24 mouse cellular contexts compared by ENCODE assay signal in genomic region chr11:27081188-27081587, GRCm38 (mm10).
DNase-seq lines count a peak whose midpoint lies in the region; ATAC-seq and TF ChIP-seq lines count a peak whose summit lies in the region.
"Had no signal": no experiment of that assay in that cellular context is flagged by ENCODE, and none has a peak within 500 bp of the region (broad histone marks: within the 10 kb centered on the region; RNA-seq: fewer than 3 reads in every experiment).

No protein-coding gene starts in this region.

- in situ Hi-C loops in CH12.LX (cut with MboI; ENCODE audit: low pct_ligation_motif_present, low pct_unique_long_range_greater_than_20kb, low sequenced_read_pairs): no loop called here

- no peak overlapping the region for H3K4me2 ChIP-seq in CH12.LX (ENCODE audit: insufficient read depth, low read depth, poor library complexity, severe bottlenecking)
- H3K4me2 ChIP-seq in forebrain, embryonic 12.5 days: no peak overlapping the region
- H3K4me2 ChIP-seq in hindbrain, embryonic 14.5 days (replicated peaks): no peak overlapping the region

- dilution Hi-C loops in CH12.LX (cut with MboI; ENCODE audit: extremely low pct_ligation_motif_present, extremely low pct_unique_long_range_greater_than_20kb, low sequenced_read_pairs): no loop called here

- no peak overlapping the region for H3K9ac ChIP-seq in CH12.LX (ENCODE audit: insufficient read depth, low read depth)
- no peak overlapping the region for H3K9ac ChIP-seq in forebrain, embryonic 12.5 days
- H3K9ac ChIP-seq in hindbrain, embryonic 14.5 days: no peak overlapping the region

- H3K4me3 ChIP-seq in CH12.LX (replicated peaks in 1 of 3; ENCODE audit: low read depth in 2 of 3, low read length in 2 of 3, poor library complexity in 1 of 3): no peak overlapping the region
- no peak overlapping the region for H3K4me3 ChIP-seq in forebrain, embryonic 12.5 days (replicated peaks)
- no peak overlapping the region for H3K4me3 ChIP-seq in hindbrain, embryonic 14.5 days (replicated peaks; ENCODE audit: low read length)

- DNase-seq in A20 (ENCODE audit: low read depth, low spot score) (peak; percentile 12), CH12.LX (ENCODE audit: extremely low read depth) (peak; percentile 62)
- DNase-seq in Muller cell, postnatal 12 days (ENCODE audit: inconsistent ontology term): peak; percentile 36
- no peak for DNase-seq in frontal cortex, postnatal 36 days (ENCODE audit: low spot score in 2 of 2)
- DNase-seq in ovary, adult 18-20 months (ENCODE audit: low spot score): no peak
- no peak for DNase-seq in hindbrain, embryonic 14.5 days (ENCODE audit: low spot score)
- DNase-seq: adrenal gland, adult 2 months; adrenal gland, adult 8-10 months; adrenal gland, postnatal 10 days; adrenal gland, postnatal 14 days; adrenal gland, postnatal 25 days; adrenal gland, postnatal 36 days; B cell, adult 2 months; cerebellum, adult 11 months; cerebellum, adult 11-12 months; cerebellum, adult 18-20 months; cerebellum, adult 2 months; cerebellum, adult 8-10 months had no signal

- H3K4me1 ChIP-seq in CH12.LX (ENCODE audit: control insufficient read depth in 1 of 2, insufficient read depth in 2 of 2): peaks cover 0 to 22% of the 10 kb centered on the region in 2 experiments; a peak in 2 of 4 replicates
- no peaks in the 10 kb centered on the region for H3K4me1 ChIP-seq in forebrain, embryonic 12.5 days
- H3K4me1 ChIP-seq in hindbrain, embryonic 14.5 days (replicated peaks; ENCODE audit: control insufficient read depth, insufficient read depth, low read length): no peaks in the 10 kb centered on the region

- H3K27me3 ChIP-seq in CH12.LX (replicated peaks): no peaks in the 10 kb centered on the region
- H3K27me3 ChIP-seq in forebrain, embryonic 12.5 days: no peaks in the 10 kb centered on the region
- H3K27me3 ChIP-seq in hindbrain, embryonic 14.5 days (ENCODE audit: control insufficient read depth, insufficient read depth, low read length): no peaks in the 10 kb centered on the region

- no peak for TF ChIP-seq POLR2A in CH12.LX (IDR thresholded peaks at IDR 0.05; ENCODE audit: low read depth, low read length)

- TF ChIP-seq EP300 in CH12.LX (IDR thresholded peaks at IDR 0.05; ENCODE audit: low read length): peak; percentile 87

- H3K36me3 ChIP-seq in CH12.LX (replicated peaks in 1 of 2; ENCODE audit: control insufficient read depth in 1 of 2, insufficient read depth in 1 of 2, low read length in 1 of 2): no peaks in the 10 kb centered on the region
- no peaks in the 10 kb centered on the region for H3K36me3 ChIP-seq in forebrain, embryonic 12.5 days (replicated peaks)
- no peaks in the 10 kb centered on the region for H3K36me3 ChIP-seq in hindbrain, embryonic 14.5 days (replicated peaks; ENCODE audit: control insufficient read depth, insufficient read depth)
- H3K36me3 ChIP-seq: G1E had no signal

- H3K9me3 ChIP-seq in CH12.LX (replicated peaks; ENCODE audit: low read length): no peaks in the 10 kb centered on the region
- H3K9me3 ChIP-seq in forebrain, embryonic 12.5 days: no peaks in the 10 kb centered on the region
- no peaks in the 10 kb centered on the region for H3K9me3 ChIP-seq in hindbrain, embryonic 14.5 days (ENCODE audit: control insufficient read depth, low read length)
- H3K9me3 ChIP-seq: G1E had no signal

- H3K27ac ChIP-seq in CH12.LX (ENCODE audit: insufficient read depth, low read depth): no peak overlapping the region
- no peak overlapping the region for H3K27ac ChIP-seq in forebrain, embryonic 12.5 days
- H3K27ac ChIP-seq in hindbrain, embryonic 14.5 days: no peak overlapping the region

- H3K79me2 ChIP-seq in CH12.LX (replicated peaks; ENCODE audit: control insufficient read depth, extremely low read depth, insufficient read depth, poor library complexity, severe bottlenecking): no peaks in the 10 kb centered on the region

- peak; percentile 49; the same call in 1 of the 2 replicates for ATAC-seq in megakaryocyte, adult 5-6 weeks (ENCODE audit: poor library complexity, severe bottlenecking)
- no peak for ATAC-seq in forebrain, embryonic 12.5 days (ENCODE audit: low FRiP score)
- no peak for ATAC-seq in hindbrain, embryonic 14.5 days (ENCODE audit: low FRiP score)
- ATAC-seq: activated CD4-positive, CD25-positive, alpha-beta regulatory T cell, adult 4 months; CD4-positive, CD25-positive, alpha-beta regulatory T cell, adult 4 months; Patski had no signal

- TF ChIP-seq RAD21 in CH12.LX (IDR thresholded peaks at IDR 0.05; ENCODE audit: low read depth, low read length): no peak; the same call in 1 of the 2 replicates

- TF ChIP-seq CTCF in CH12.LX (conservative IDR thresholded peaks at IDR 0.05 in 1 of 2, IDR thresholded peaks at IDR 0.05 in 1 of 2; ENCODE audit: low read depth in 2 of 2, low read length in 2 of 2): no peak

TF ChIP-seq in CH12.LX, 34 proteins besides CTCF, POLR2A, EP300 and RAD21:
- TF ChIP-seq ZMIZ1 (IDR thresholded peaks at IDR 0.05; ENCODE audit: low read depth, low read length) (no peak), IRF4 (IDR thresholded peaks at IDR 0.05; ENCODE audit: low read depth, low read length) (peak; percentile 84), JUND (conservative IDR thresholded peaks at IDR 0.05; ENCODE audit: low read depth, low read length) (peak; percentile 77), BHLHE40 (IDR thresholded peaks at IDR 0.05; ENCODE audit: low read depth, low read length) (peak; percentile 41; the same call in 1 of the 2 replicates), SMC3 (IDR thresholded peaks at IDR 0.05; ENCODE audit: low read depth, low read length) (no peak), PAX5 (IDR thresholded peaks at IDR 0.05; ENCODE audit: low read length) (no peak), CHD2 (IDR thresholded peaks at IDR 0.05; ENCODE audit: low read length) (no peak), JUN (IDR thresholded peaks at IDR 0.05; ENCODE audit: insufficient read depth, low read depth, low read length) (peak; percentile 47; the same call in 1 of the 2 replicates)

Comparison
In these comparisons a context has a peak if more than half of its experiments do, and no peak if none do; other contexts are left out.
1. DNase-seq: peak in A20 (single experiment), CH12.LX (single experiment) and Muller cell, postnatal 12 days (single experiment); none in frontal cortex, postnatal 36 days (0 of 2), ovary, adult 18-20 months (single experiment) and hindbrain, embryonic 14.5 days (single experiment).